15 mouse cellular contexts compared by ENCODE assay signal in genomic region chr6:32208951-32209350, GRCm38 (mm10).
"Had no signal": no experiment of that assay in that cellular context is flagged by ENCODE, and none has a peak within 500 bp of the region (broad histone marks: within the 10 kb centered on the region; RNA-seq: fewer than 3 reads in every experiment).

No protein-coding gene starts in this region.

- DNase-seq: cerebellum, adult 9-11 months; cerebellum, postnatal 10 days; cerebellum, postnatal 14 days; cerebellum, postnatal 25 days; cerebellum, postnatal 36 days; embryo, embryonic 11 days; forebrain, postnatal 0 days; gastrocnemius, adult 2 months; gastrocnemius, postnatal 10 days; gastrocnemius, postnatal 14 days; gastrocnemius, postnatal 25 days; gastrocnemius, postnatal 36 days; heart, adult 11 months; heart, adult 18-20 months; heart, adult 2 months had no signal
